Mouse (Mus musculus) megakaryocyte, embryonic 14.5 days (primary cell): ENCODE data around the gene Fyn.

Experiments used
- FLI1 ChIP-seq: IDR thresholded peaks from 2 replicates; pipeline ENCODE4 v1.6.1; 2012; ENCODE audit warnings: low read length, inconsistent platforms, mixed read lengths
- GATA1 ChIP-seq: IDR thresholded peaks from 3 replicates; pipeline ENCODE4 v1.6.1; 2012; ENCODE audit warnings: mixed read lengths, low read length, inconsistent platforms, borderline replicate concordance

DNA sequence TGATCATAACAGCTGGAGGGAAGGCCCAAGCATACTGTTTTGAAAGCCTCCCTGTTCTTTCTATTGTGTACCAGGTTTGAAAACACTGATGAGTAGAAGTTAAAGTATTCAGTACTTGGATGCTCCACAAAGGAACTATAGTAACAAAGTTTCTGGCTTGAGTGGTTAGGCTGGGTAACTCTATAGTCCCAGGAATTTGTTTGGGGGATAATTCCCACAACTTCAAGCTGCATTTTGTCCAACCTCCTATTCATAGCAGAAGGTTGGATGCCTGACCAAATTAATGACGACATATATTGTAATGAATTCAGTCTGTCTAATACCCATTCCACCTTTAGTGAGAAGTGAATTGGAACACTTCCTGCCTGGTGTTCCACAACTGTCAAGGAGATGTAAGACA, 22.7 kb upstream of the Fyn start:
- TF ChIP-seq GATA1, result no peak
- TF ChIP-seq FLI1, result no peak
